Mouse (Mus musculus) thymus, postnatal 4 days (tissue): ENCODE measurements around the gene Fbxl15.

Source experiments
- DNase-seq: peaks from one replicate; pipeline ENCODE4 v3.0.0; 2021

Fbxl15 gene

DNA sequence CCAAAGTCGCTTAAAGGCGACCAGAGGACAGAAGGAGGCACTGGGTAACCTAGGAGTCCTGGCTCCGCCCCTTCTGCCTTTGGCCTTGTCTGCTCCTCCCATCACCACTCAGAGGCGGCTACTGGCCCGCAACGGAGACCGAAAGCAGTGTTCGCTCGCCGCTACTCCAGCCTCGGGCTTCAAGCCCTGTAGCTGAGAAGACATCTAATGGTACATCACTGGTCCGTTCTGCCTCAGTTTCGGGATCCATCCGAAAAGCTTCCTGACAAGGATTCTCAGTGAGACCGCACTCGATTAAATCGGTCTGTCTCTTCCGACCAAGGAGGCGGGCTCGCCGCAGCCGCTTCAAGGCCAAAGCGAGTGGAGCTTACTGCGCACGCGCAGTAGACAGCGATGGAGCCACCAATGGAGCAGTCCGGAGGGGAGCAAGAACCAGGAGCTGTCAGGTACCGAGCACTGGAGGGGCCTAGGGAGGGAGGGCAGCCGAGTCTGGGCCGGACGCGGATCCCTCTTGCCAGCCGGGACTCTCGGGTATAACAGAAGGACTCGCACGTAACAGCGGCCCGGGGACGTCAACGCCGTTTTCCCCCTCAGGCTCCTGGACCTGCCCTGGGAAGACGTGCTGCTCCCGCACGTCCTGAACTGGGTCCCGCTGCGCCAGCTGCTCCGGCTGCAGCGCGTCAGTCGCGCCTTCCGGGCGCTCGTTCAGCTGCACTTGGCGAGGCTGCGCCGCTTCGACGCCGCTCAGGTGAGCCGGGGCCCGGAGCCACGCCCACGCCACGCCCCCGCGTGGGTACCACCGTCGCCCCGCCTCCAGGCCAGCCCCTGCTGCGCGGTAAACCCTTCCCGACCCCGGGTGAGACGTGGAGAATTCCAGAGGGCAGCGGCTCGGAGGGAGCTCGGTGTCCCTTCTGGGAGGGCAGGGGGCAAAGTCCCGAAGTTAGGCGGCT is at the start of gene Fbxl15:
Fbxl15 (plus strand) TSS at position 104 of the 950 bp plus-strand sequence.
- DNase-seq: peak; percentile 89

DNA sequence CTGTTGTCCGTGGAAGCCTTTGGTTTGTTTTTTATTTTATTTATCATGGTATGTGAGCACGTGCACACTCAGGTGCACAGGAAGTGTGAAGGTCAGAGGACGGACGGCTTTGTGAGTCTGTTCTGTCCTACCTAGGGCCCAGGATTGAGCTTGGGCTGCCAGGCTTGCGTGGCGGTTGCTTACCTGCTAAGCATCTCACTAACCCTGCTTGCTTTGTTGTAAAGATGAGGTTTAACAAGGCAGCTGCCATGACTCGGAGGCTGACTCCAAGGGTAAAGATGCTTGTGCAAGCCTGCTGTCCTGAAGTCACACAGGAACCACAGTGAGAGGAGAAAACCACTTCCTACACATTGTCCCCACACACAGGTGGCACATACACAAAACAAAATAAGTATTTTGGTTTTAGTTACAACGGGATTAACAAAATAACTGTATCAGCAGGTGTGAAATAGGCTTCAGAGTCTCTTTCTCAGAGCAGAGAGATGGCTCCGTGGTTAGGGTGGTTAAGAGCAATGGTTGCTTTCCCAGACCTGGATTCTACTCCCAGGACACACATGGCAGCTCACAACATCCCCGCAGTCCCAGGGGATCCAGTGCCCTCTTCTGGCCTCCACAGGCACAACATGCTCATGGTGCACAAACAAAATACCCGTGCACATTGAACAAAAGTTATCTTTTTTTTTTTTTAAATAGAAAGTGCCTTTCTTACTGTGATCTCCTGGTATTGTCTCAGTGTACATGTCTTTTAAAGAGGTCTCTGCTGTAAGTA is 45.7 kb upstream of the Fbxl15 start:
- DNase-seq: peak; percentile 65

DNA sequence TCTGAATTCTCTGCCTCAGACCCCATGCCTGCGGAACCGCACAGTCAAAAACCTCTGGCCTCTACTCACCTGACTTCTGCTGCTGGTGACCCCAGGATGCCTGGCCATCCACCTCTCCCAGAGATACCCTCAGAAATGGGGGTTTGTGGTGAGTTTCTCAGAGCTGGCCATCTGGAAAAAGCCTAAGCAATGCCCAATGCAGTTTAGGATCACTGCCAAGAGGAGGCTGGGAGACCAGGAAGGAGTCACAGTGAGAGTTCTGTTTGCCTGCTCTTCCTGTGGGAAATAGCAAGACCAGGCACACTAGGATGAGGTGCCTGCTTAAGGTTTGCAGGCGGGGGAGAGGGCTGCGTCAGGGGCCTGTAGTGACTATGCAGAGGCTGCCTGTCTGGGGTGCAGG is 43.3 kb upstream of the Fbxl15 start:
- DNase-seq: no peak

DNA sequence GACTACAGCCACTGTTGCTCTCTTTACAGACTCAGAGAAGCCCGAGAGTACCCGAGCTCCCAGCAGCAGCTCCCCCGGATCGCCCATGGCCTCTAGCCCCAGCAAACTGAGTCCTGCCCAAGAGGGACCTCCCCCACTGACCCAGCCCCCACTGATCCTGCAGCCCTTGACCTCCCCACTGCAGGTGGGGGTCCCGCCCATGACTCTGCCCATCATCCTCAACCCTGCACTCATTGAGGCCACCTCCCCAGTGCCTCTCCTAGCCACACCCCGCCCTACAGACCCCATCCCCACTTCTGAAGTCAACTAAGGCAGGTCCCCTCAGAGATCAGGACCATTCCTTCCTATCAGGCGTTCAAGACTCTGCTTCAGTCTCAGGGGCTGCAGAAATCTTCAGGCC is 42.4 kb upstream of the Fbxl15 start:
- no peak for DNase-seq

DNA sequence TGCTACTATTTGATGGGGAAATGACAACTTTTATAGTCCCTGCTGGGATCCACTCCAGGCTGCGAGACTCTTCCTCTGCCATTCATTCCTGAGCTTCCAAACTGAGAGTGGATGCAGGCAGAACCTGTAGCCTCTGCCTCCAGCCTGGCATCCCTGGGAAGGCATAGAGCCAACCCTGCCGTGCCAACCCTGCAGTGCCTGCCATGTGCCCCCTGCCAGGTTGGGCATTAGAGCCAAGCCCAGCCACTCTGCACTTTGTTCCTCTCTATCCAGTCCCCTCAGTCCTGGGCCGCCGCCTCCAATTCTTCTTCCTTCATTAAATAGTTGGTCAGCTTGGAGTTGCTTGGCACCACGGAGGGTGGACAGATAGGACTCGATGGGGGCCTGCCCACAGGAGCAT is 41.9 kb upstream of the Fbxl15 start:
- no peak for DNase-seq

DNA sequence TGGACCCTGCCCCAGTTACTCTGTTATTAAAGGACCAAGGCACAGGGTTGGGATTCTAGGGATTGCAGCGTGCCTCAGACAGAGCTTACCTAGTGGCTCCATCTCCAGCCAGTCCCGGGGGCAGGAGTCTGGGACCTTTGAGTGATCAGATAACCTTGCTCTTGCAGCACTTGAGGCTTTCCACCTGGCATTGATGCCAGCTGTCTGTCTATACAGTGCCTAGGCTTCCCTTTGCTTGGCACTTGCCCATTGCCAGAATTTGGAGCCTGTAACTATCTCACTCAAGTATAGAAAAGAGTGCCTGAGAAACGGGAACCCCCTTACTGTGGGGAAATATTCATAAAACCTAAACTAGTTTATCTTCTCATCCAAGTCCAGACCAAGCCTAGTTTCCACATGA is 41.1 kb upstream of the Fbxl15 start:
- DNase-seq: no peak

DNA sequence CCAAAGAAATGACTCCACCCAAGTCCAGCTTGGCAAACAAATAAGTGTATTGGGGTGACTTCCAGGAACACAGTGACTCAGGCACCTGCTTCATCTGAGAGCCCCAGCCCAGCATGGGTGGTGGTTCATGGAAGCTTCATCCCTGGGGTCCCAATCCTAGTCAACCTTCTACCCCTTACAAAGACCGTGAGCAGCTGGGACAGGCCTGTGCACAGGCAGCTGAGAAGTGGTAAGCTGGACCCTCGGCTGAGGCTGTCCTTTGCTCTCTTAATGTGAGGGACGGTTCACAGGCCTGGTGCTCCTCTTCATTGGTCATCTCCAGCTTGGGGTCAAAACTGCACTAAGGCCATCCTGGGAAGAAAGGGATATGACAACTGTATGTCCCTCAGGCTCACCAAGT is 40.4 kb upstream of the Fbxl15 start:
- no peak for DNase-seq

DNA sequence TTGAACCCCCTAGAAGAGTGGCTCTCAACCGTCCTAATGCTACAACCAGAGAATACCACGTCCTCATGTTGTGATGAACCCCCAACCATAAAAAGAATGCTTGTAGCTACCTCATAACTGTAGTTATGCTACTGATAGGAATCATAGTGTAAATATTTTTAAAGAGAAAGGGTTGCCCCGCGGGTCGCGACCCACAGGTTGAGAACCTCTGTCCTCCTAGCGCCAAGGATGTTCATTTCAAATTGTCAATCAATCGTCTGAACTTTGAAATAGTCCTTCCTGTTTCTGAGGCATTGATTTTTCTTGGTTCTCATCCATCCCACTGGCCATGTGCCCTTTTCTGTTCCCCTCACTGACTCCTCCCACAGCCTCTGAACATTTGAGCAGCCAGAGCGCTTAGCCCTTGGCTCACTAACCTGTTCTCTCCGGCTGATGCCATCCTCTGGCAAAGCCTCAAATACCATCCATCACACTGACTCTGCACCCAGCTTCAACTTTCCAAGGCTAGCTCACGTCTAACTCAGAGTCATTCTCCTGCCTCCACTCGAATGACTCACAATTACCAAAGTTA is 37.4 kb upstream of the Fbxl15 start:
- DNase-seq: no peak

DNA sequence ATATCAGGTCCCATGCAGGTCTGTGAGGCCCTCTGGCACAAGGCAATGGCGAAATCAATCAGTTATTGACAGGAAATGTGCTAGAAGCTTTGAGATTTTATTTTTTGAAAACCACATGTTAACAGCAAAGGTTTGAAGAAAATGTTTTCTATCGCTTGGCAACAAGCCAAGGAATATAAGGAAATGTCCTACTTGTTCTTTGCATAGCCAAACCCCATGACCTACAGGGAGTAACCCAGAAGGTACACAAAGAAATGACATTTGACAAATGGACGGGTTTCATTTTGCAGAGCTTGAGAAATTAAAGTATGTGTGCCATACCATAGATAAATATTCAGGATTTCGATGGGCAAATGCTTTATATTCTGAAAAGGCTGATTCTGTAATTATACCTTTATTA is 31.0 kb upstream of the Fbxl15 start:
- DNase-seq: no peak

DNA sequence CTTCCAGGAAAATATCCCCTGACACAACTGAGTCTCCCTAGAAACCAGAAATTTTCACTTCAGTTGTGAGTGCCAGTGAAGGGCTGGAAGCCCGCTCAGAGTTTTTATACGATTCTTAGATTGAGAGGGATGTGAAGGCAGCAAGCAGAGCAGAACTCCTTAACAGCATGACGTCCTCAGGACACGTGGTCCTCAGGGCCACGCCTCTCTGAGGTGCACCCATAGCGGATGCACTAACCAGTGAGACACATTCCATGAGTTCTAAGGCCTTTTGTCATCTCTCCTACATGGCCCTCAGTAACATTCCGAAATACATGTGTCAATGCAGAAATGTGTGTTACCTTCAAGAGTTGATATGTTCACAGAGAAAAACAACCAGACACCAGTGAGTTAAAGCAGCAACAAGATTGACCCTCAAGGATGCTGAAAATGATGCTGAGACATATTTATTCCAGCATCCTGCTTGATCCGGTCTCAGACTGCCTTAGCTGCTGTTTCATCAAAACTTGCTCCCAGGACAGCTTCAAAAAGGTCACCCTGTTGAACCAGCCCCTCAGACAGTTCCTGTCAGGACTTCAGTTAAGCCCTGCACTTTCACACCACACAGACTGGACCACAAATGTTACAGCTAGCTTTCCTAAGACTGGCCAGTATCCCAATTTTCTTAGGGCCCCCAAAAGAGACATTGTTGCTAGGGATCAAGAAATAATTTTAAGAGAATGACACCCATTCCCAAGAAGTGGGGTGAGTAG is 27.5 kb upstream of the Fbxl15 start:
- no peak for DNase-seq

DNA sequence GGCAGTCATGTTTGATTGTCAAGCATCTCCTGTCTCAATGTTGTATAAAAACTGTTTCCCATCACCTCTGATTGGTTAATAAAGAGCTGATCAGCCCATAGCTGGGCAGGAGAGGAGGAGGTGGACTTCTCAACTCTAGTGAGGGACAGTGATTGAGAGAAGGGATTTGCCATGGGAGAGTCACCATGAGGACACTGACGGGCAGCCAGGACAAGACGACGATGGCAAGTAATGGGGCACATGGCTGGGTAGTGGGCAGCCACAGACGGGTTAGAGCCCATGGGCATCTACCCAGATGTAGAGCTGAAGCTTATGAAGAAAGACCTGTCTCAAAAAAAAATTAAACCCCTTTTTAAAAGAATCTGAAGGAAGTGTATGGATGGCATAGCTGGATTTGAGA is 25.4 kb upstream of the Fbxl15 start:
- no peak for DNase-seq

DNA sequence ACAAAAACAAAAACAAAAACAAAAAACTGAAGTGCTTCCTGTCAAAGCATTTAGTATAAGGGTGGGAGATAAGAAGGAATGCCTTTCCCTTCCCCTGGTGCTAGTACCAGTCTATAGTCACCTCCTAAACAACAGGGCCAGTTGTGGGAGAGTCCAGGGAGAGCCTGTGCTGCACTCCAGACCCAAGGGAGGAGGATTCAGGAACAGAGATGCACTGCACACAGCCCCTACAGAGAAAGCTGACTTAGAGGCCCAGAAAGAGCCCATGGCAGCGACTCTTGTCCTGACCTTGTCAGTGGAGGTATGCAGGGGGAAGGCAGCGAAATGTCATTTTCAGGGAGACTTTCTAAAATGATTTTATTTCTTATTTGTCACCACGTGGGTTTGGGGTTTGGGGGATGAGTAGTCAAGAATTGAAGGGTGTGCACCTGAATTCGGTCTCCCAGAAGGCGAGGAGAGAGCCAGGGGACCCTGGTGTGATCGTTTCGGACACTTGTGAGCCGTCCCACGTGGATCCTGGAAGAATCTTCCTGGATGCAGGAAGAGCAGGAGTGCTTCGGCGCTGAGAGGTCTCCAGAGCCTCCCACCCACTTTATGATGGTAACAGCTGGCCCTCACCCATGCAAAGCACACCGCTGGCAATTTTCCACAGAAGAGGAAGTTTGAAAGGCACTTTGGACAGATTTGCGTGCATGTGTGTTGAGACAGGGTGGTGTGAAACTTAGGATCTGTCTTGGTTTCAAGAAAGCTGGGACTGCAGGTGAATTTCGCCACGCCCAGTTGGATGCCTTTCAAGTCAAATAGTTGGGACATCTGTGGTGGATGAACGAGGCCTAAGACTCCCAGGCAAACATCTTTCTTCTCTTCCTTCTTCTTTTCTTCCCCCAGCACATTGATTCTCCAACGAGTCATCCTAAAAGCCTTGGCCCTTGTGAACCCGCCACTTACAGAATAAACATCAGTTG is 24.5 kb upstream of the Fbxl15 start:
- peak; percentile 8 for DNase-seq

DNA sequence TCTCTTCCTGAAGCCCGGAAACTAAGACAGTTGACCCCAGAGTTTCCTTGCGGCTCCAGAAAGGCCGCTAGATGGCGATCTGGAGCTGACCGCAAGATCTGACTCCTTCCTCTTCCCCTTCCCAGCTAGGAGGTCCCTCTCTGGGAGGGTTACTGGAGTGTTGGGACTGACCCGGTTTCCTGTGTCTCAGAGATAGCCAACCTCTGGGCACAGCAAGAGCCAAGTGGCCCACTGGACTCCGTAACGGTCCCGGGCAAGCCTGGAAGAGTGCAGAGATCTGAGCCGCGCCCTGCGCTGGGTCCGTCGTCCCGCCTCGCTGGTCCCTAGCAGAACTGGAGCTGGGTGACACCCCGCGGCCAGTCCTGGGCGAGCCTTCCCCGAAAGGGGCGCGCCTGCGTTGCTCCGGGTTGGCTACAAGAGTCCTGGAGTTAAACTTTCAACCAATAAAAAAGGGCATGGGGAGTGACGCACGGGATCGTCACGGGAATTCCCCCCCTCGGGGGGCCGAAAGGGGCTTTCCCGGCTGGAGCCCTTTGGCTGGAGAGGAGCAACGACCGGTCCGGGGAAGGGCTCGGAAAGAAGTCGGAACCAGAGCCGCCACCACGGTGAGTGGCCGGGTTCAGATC is 23.7 kb upstream of the Fbxl15 start, which contains the start of gene Nfkb2:
Nfkb2 (plus strand) TSS at position 105 of the 626 bp plus-strand sequence.
- DNase-seq: peak; percentile 85

DNA sequence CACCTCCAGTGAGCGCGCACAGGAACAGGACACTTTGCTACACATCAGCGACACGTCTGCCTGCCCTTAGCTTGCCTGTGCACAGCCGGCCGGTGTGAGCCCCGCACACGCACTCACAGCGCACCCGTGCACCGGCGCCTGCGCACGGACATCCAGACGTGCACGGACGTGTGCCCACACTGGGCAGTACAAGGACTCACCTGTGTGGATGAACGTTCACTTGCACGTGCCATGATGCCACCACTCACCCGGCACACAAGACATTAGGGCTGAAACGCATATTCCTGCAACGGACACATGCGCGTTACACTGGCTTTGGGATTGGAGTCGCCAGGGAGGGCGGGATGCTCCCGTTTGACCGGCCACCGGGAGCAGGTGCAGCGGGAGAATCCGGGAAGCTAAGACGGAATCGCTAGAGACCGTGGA is 23.1 kb upstream of the Fbxl15 start:
- DNase-seq: no peak

DNA sequence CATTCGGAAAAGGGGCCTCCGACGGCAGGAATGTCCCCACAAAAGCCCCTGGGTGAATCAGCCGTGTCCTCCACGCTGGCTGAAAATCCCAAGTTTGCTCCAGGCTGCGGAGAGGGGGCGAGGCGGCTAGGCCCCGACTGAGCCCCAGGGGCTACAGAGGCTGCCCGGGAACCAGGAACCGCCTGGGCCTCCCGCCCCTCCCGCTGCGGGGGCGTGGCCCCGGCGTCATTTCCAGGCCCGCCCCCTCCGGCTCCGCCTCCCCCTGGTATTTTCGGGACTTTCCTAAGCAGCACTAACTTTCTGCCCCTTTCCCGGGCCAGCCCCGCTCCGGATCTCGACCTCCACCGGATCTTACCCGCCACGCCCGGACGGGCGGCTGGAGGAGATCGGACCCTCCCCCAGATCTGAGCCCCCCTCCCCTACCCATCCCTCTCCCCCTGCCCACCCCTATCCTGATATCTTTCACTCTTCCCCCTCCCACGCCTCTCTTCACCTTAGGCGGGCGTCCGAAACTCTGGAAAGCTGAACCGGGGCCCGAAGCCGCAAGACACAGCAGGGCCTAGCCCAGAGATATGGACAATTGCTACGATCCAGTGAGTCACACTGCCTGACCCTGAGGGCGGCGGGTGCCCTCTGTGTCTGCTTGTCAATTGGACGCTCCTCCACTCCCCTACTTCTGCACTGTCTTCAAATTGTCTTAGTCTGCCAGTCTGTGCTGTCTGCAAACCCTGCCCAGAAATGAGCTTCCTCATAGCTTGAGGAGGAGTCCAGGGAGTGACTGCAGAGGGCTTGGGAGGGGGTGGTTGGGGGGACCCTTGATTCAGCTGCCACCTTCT is 22.3 kb upstream of the Fbxl15 start:
- peak; percentile 94 for DNase-seq

DNA sequence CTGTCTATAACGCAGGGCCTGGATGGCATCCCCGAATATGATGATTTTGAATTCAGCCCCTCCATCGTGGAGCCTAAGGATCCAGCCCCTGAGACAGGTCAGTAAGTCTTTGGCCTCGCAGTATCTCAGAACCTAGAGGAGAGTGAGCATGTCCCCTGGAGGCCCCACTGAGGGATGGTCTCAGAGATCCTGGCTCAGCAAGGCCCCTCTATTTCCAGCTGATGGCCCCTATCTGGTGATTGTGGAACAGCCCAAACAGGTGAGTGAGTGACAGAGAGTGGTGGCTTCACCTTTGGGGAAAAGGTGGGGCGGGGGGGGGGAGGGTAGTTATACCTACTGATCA is 21.7 kb upstream of the Fbxl15 start:
- no peak for DNase-seq

DNA sequence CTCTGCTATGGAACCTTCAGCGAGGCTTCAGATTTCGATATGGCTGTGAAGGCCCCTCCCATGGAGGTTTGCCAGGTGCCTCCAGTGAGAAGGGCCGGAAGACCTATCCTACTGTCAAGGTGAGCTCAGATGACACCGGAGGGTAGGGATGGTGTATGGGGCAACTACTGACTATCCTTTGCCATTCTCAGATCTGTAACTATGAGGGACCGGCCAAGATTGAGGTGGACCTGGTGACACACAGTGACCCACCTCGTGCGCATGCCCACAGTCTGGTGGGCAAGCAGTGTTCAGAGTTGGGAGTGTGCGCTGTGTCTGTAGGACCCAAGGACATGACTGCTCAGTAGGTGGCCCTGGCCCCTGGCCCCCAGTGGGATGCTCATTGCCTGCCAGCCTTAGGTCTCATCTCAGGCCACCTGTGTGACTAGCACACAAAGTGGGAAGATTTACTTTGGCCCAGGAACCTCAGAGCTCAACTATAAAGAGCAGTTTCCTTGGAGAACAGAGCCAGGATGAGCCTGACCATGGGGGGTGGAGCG is 21.2 kb upstream of the Fbxl15 start:
- peak; percentile 8 for DNase-seq

DNA sequence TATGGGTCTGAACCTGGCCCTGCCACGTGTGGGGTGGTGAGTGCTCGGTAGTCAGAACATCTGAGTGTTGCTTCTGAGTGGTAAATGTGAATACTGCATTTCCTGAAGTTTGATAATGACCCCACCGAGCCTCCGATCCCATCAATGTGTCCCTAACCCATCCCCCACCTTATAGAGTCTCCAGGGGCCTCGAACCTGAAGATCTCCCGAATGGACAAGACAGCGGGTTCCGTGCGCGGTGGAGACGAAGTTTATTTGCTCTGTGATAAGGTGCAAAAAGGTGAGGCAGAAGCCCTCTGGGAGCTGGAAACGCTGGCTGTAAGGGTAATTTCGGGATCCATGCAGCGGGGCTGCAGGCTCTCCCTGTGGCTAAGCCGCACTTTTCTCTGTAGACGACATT is 20.2 kb upstream of the Fbxl15 start:
- DNase-seq: peak; percentile 8

DNA sequence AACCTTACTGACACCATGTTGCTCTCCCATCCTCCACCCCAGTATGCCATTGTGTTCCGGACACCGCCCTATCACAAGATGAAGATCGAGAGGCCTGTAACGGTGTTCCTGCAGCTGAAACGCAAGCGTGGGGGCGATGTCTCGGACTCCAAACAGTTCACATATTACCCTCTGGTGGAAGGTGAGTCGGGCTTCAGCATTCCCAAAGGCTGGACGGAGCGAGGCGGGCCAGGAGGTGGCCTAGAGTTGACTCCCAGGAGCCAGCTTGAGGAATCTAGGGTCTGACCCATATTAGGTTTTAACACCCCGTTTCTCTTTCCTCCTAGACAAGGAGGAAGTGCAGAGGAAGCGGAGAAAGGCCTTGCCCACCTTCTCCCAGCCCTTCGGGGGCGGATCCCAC is 19.7 kb upstream of the Fbxl15 start:
- peak; percentile 19 for DNase-seq
